Mouse (Mus musculus) liver, embryonic 14.5 days (tissue): Measurements from ENCODE around the gene Olfm2.

ENCODE experiments used
- CTCF ChIP-seq: IDR thresholded peaks from 2 replicates; pipeline ENCODE4 v1.5.1; 2016; ENCODE audit warnings: antibody characterized with exemption, low read depth, control low read depth
- EP300 ChIP-seq: IDR thresholded peaks from 2 replicates; pipeline ENCODE4 v1.6.1; 2016; ENCODE audit warnings: antibody characterized with exemption, low read depth

- no peak for TF ChIP-seq CTCF
- no peak for TF ChIP-seq EP300
Measured at GRCm38 (mm10) chr9:20645121-20645520, 101.0 kb downstream of the Olfm2 start.
